Mouse (Mus musculus): Measurements from ENCODE around the gene Alad. TPM values are rescaled to one million over a fixed set of nuclear protein-coding genes. Genes with fewer than 3 reads are reported as not detected.

Gene Alad
- polyA plus RNA-seq, 1 experiment from 2014 or later, result 156 TPM

GRCm38 (mm10) chr4:62500799-62501198, 18.9 kb downstream of the Alad start:
- H3K9ac ChIP-seq, result no peak overlapping the region
- no peaks in the 10 kb centered on the region for H3K9me3 ChIP-seq
- no peaks in the 10 kb centered on the region for H3K27me3 ChIP-seq (replicated peaks)
- H3K27ac ChIP-seq, result 0 out of 2 replicates have a peak overlapping the region, but pooled peaks have one; percentile 33
- 0 out of 2 replicates have a peak, but pooled peaks cover 9% of the 10 kb centered on the region for H3K4me1 ChIP-seq (replicated peaks)
- peak; percentile 41 for ATAC-seq
- peak overlapping the region; percentile 86 for H3K4me3 ChIP-seq (replicated peaks)
- H3K4me2 ChIP-seq (replicated peaks), result peak overlapping the region; percentile 72
- 63% methylated on average over 4 of the region's 4 CpGs for WGBS
- H3K36me3 ChIP-seq, result peaks cover 21% of the 10 kb centered on the region

- WGBS, result 60% methylated on average over 8 of the region's 8 CpGs
- H3K4me1 ChIP-seq (replicated peaks), result 0 out of 2 replicates have a peak, but pooled peaks cover 9% of the 10 kb centered on the region
- H3K4me2 ChIP-seq (replicated peaks), result no peak overlapping the region
- H3K27me3 ChIP-seq (replicated peaks), result no peaks in the 10 kb centered on the region
- H3K4me3 ChIP-seq (replicated peaks), result no peak overlapping the region
- ATAC-seq, result no peak
- no peaks in the 10 kb centered on the region for H3K9me3 ChIP-seq
- no peak overlapping the region for H3K9ac ChIP-seq
- H3K36me3 ChIP-seq, result peaks cover 21% of the 10 kb centered on the region
- no peak overlapping the region for H3K27ac ChIP-seq
These were observed 22.9 kb downstream of the Alad start for GRCm38 (mm10) chr4:62496815-62497214.

- ATAC-seq, result no peak
- peaks cover 21% of the 10 kb centered on the region for H3K36me3 ChIP-seq
- no peak overlapping the region for H3K4me3 ChIP-seq (replicated peaks)
- no peak overlapping the region for H3K4me2 ChIP-seq (replicated peaks)
- 71% methylated on average over 8 of the region's 8 CpGs for WGBS
- H3K27ac ChIP-seq, result no peak overlapping the region
- H3K27me3 ChIP-seq (replicated peaks), result no peaks in the 10 kb centered on the region
- 0 out of 2 replicates have a peak, but pooled peaks cover 9% of the 10 kb centered on the region for H3K4me1 ChIP-seq (replicated peaks)
- no peaks in the 10 kb centered on the region for H3K9me3 ChIP-seq
- H3K9ac ChIP-seq, result no peak overlapping the region
These were observed 23.8 kb downstream of the Alad start for GRCm38 (mm10) chr4:62495946-62496345.

- ATAC-seq, result no peak
- Histone ChIP-seq H3K9me3 (no peaks in the 10 kb centered on the region), H3K27ac (no peak overlapping the region), H3K4me1 (replicated peaks) (no peaks in the 10 kb centered on the region), H3K36me3 (peaks cover 14% of the 10 kb centered on the region), H3K4me3 (replicated peaks) (no peak overlapping the region), H3K4me2 (replicated peaks) (no peak overlapping the region), H3K9ac (no peak overlapping the region), H3K27me3 (replicated peaks) (no peaks in the 10 kb centered on the region)
- 72% methylated on average over 9 of the region's 9 CpGs for WGBS
These were observed 25.5 kb downstream of the Alad start for GRCm38 (mm10) chr4:62494230-62494629.

GRCm38 (mm10) chr4:62492682-62493081, 27.0 kb downstream of the Alad start:
- peaks cover 1% of the 10 kb centered on the region; the same call in 1 of the 2 replicates for H3K36me3 ChIP-seq
- 79% methylated on average over 2 of the region's 2 CpGs for WGBS
- no peak overlapping the region for H3K9ac ChIP-seq
- no peak overlapping the region for H3K4me2 ChIP-seq (replicated peaks)
- H3K27me3 ChIP-seq (replicated peaks), result no peaks in the 10 kb centered on the region
- no peak overlapping the region for H3K27ac ChIP-seq
- H3K4me1 ChIP-seq (replicated peaks), result no peaks in the 10 kb centered on the region
- H3K9me3 ChIP-seq, result no peaks in the 10 kb centered on the region
- no peak overlapping the region for H3K4me3 ChIP-seq (replicated peaks)
- ATAC-seq, result no peak

GRCm38 (mm10) chr4:62487914-62488313, 31.8 kb downstream of the Alad start:
- no peak overlapping the region for H3K27ac ChIP-seq
- no peaks in the 10 kb centered on the region for H3K27me3 ChIP-seq (replicated peaks)
- no peaks in the 10 kb centered on the region for H3K9me3 ChIP-seq
- H3K4me1 ChIP-seq (replicated peaks), result no peaks in the 10 kb centered on the region
- ATAC-seq, result no peak
- H3K4me3 ChIP-seq (replicated peaks), result no peak overlapping the region
- no peaks in the 10 kb centered on the region for H3K36me3 ChIP-seq
- WGBS, result 85% methylated on average over 2 of the region's 2 CpGs
- no peak overlapping the region for H3K9ac ChIP-seq
- no peak overlapping the region for H3K4me2 ChIP-seq (replicated peaks)

- ATAC-seq, result no peak
- Histone ChIP-seq H3K27ac (no peak overlapping the region), H3K9me3 (no peaks in the 10 kb centered on the region), H3K4me2 (replicated peaks) (no peak overlapping the region), H3K27me3 (replicated peaks) (no peaks in the 10 kb centered on the region), H3K4me3 (replicated peaks) (no peak overlapping the region), H3K36me3 (no peaks in the 10 kb centered on the region), H3K4me1 (replicated peaks) (no peaks in the 10 kb centered on the region), H3K9ac (no peak overlapping the region)
- 89% methylated on average over 5 of the region's 5 CpGs for WGBS
These were observed 32.5 kb downstream of the Alad start for GRCm38 (mm10) chr4:62487172-62487571.

- H3K9ac ChIP-seq, result no peak overlapping the region
- no peaks in the 10 kb centered on the region for H3K36me3 ChIP-seq
- no peak overlapping the region for H3K4me3 ChIP-seq (replicated peaks)
- H3K4me2 ChIP-seq (replicated peaks), result no peak overlapping the region
- no peaks in the 10 kb centered on the region for H3K27me3 ChIP-seq (replicated peaks)
- 90% methylated on average over 15 of the region's 15 CpGs for WGBS
- H3K4me1 ChIP-seq (replicated peaks), result no peaks in the 10 kb centered on the region
- H3K9me3 ChIP-seq, result no peaks in the 10 kb centered on the region
- no peak for ATAC-seq
- no peak overlapping the region for H3K27ac ChIP-seq
These were observed 33.5 kb downstream of the Alad start for GRCm38 (mm10) chr4:62486162-62486696.

- no peaks in the 10 kb centered on the region for H3K36me3 ChIP-seq
- ATAC-seq, result peak; percentile 32; the same call in 1 of the 2 replicates
- H3K4me1 ChIP-seq (replicated peaks), result 0 out of 2 replicates have a peak, but pooled peaks cover 2% of the 10 kb centered on the region
- no peaks in the 10 kb centered on the region for H3K9me3 ChIP-seq
- no peak overlapping the region for H3K9ac ChIP-seq
- H3K27me3 ChIP-seq (replicated peaks), result no peaks in the 10 kb centered on the region
- 78% methylated on average over 8 of the region's 8 CpGs for WGBS
- no peak overlapping the region for H3K27ac ChIP-seq
- no peak overlapping the region for H3K4me2 ChIP-seq (replicated peaks)
- no peak overlapping the region for H3K4me3 ChIP-seq (replicated peaks)
These were observed 34.1 kb downstream of the Alad start for GRCm38 (mm10) chr4:62485450-62486161.

GRCm38 (mm10) chr4:62484928-62485327, 34.8 kb downstream of the Alad start:
- no peak for ATAC-seq
- Histone ChIP-seq H3K4me1 (replicated peaks) (0 out of 2 replicates have a peak, but pooled peaks cover 3% of the 10 kb centered on the region), H3K4me2 (replicated peaks) (no peak overlapping the region), H3K36me3 (no peaks in the 10 kb centered on the region), H3K27ac (no peak overlapping the region), H3K9ac (no peak overlapping the region), H3K9me3 (no peaks in the 10 kb centered on the region), H3K27me3 (replicated peaks) (no peaks in the 10 kb centered on the region), H3K4me3 (replicated peaks) (no peak overlapping the region)
- WGBS, result 72% methylated on average over 3 of the region's 3 CpGs

- Histone ChIP-seq H3K9me3 (no peaks in the 10 kb centered on the region), H3K27me3 (replicated peaks) (no peaks in the 10 kb centered on the region), H3K9ac (no peak overlapping the region), H3K36me3 (no peaks in the 10 kb centered on the region), H3K4me2 (replicated peaks) (peak overlapping the region; percentile 81), H3K27ac (no peak overlapping the region), H3K4me3 (replicated peaks) (peak overlapping the region; percentile 49), H3K4me1 (replicated peaks) (0 out of 2 replicates have a peak, but pooled peaks cover 5% of the 10 kb centered on the region)
- 33% methylated on average over 10 of the region's 10 CpGs for WGBS
- ATAC-seq, result peak; percentile 18
These were observed 38.8 kb downstream of the Alad start for GRCm38 (mm10) chr4:62480709-62481605.
